Comparison of ENCODE assay signal across 28 mouse cellular contexts in the genomic region with DNA sequence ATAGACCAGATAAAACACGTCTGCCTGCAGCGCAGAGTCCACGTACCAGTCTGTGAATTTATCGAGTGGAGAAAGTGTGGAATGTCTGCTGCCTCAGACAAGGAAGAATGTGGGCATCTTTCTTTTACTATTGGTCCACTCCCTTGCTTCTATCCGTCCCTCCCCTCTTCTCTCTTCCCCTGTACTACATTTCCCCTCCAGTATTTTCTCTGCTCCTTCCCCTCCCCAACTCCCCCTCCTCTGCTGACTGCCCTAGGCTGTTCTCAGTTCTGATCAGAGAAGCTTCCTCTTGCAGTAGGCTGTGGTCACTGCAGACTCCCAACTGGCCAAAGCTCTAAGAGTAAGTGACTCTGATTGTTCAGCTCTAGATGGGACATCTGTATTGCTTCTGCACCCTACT.
A peak's percentile ranks its signal among the peaks of the same experiment; 100 is the strongest.
DNase-seq lines count a peak whose midpoint lies in the region; ATAC-seq and TF ChIP-seq lines count a peak whose summit lies in the region.
"Had no signal": no experiment of that assay in that cellular context is flagged by ENCODE, and none has a peak within 500 bp of the region (broad histone marks: within the 10 kb centered on the region; RNA-seq: fewer than 3 reads in every experiment).

No protein-coding gene starts in this region.

- H3K4me1 ChIP-seq in kidney, embryonic 16.5 days (ENCODE audit: insufficient read depth, low read length) = peaks cover 11% of the 10 kb centered on the region; the same call in 1 of the 2 replicates
- no peaks in the 10 kb centered on the region for H3K4me1 ChIP-seq in intestine, postnatal 0 days (replicated peaks; ENCODE audit: control insufficient read depth, insufficient read depth, low read length)
- H3K4me1 ChIP-seq: embryonic facial prominence, embryonic 13.5 days; forebrain, embryonic 15.5 days; heart, embryonic 15.5 days had no signal

- H3K27me3 ChIP-seq in kidney, embryonic 16.5 days (ENCODE audit: insufficient read depth, low read length) = no peaks in the 10 kb centered on the region
- no peaks in the 10 kb centered on the region for H3K27me3 ChIP-seq in intestine, postnatal 0 days (replicated peaks; ENCODE audit: control insufficient read depth, insufficient read depth, low read length)
- H3K27me3 ChIP-seq: embryonic facial prominence, embryonic 13.5 days; forebrain, embryonic 12.5 days; forebrain, embryonic 15.5 days; heart, embryonic 15.5 days had no signal

- ATAC-seq in kidney, embryonic 16.5 days (ENCODE audit: low FRiP score, low TSS enrichment) = peak; percentile 51; the same call in 1 of the 2 replicates
- peak; percentile 53 for ATAC-seq in common myeloid progenitor, adult 5-6 weeks (replicated peaks; ENCODE audit: low read depth, poor library complexity, severe bottlenecking)
- ATAC-seq in megakaryocyte, adult 5-6 weeks (ENCODE audit: poor library complexity, severe bottlenecking) = peak; percentile 27; the same call in 1 of the 2 replicates
- ATAC-seq in intestine, postnatal 0 days = no peak
- no peak for ATAC-seq in inflammation-experienced regulatory T-cells, adult 6 months
- ATAC-seq: activated CD4-positive, CD25-positive, alpha-beta regulatory T cell, adult 4 months; CD4-positive, CD25-positive, alpha-beta regulatory T cell, adult 4 months; forebrain, embryonic 15.5 days; hindbrain, embryonic 16.5 days had no signal

- no peaks in the 10 kb centered on the region for H3K9me3 ChIP-seq in kidney, embryonic 16.5 days (ENCODE audit: low read length)
- no peaks in the 10 kb centered on the region for H3K9me3 ChIP-seq in intestine, postnatal 0 days (ENCODE audit: control insufficient read depth)
- H3K9me3 ChIP-seq: forebrain, embryonic 12.5 days; forebrain, embryonic 15.5 days; heart, embryonic 15.5 days; hindbrain, embryonic 13.5 days had no signal

- 35% methylated on average over 5 of the region's 5 CpGs for WGBS in kidney, embryonic 16.5 days
- WGBS in intestine, postnatal 0 days = 62% methylated on average over 5 of the region's 5 CpGs

- no peak for TF ChIP-seq CTCF in intestine, postnatal 0 days (IDR thresholded peaks at IDR 0.05; ENCODE audit: low read depth)

- H3K9ac ChIP-seq in kidney, embryonic 16.5 days (replicated peaks; ENCODE audit: low read length) = no peak overlapping the region
- no peak overlapping the region for H3K9ac ChIP-seq in intestine, postnatal 0 days (ENCODE audit: low read depth, low read length)
- H3K9ac ChIP-seq: embryonic facial prominence, embryonic 13.5 days; forebrain, embryonic 12.5 days; forebrain, embryonic 15.5 days; heart, embryonic 15.5 days; hindbrain, embryonic 13.5 days had no signal

- H3K4me2 ChIP-seq in kidney, embryonic 16.5 days (replicated peaks; ENCODE audit: low read depth, low read length) = no peak overlapping the region
- H3K4me2 ChIP-seq in intestine, postnatal 0 days (replicated peaks; ENCODE audit: low read depth) = no peak overlapping the region
- H3K4me2 ChIP-seq: embryonic facial prominence, embryonic 13.5 days; forebrain, embryonic 12.5 days; forebrain, embryonic 15.5 days; heart, embryonic 11.5 days; heart, embryonic 15.5 days; hindbrain, embryonic 13.5 days had no signal

- no peak overlapping the region for H3K4me3 ChIP-seq in kidney, embryonic 16.5 days (ENCODE audit: low read length)
- no peak overlapping the region for H3K4me3 ChIP-seq in intestine, postnatal 0 days (ENCODE audit: low read depth, low read length)
- H3K4me3 ChIP-seq: embryonic facial prominence, embryonic 10.5 days; embryonic facial prominence, embryonic 13.5 days; erythroblast, embryonic 14.5 days; forebrain, embryonic 12.5 days; forebrain, embryonic 15.5 days; heart, embryonic 15.5 days; hindbrain, embryonic 10.5 days; hindbrain, embryonic 13.5 days had no signal

- no peak for DNase-seq in kidney, postnatal 25 days
- DNase-seq: adrenal gland, adult 8-10 months; adrenal gland, postnatal 36 days; cerebellum, adult 11 months; cerebellum, adult 2 months; cerebellum, adult 9-11 months; cerebellum, postnatal 25 days; embryo, embryonic 11 days; gastrocnemius, postnatal 25 days; heart, postnatal 10 days; heart, postnatal 36 days had no signal

- no peaks in the 10 kb centered on the region for H3K36me3 ChIP-seq in kidney, embryonic 16.5 days (ENCODE audit: insufficient read depth, low read length)
- no peaks in the 10 kb centered on the region for H3K36me3 ChIP-seq in intestine, postnatal 0 days (ENCODE audit: control insufficient read depth, insufficient read depth)
- H3K36me3 ChIP-seq: embryonic facial prominence, embryonic 10.5 days; embryonic facial prominence, embryonic 13.5 days; forebrain, embryonic 12.5 days; forebrain, embryonic 15.5 days; heart, embryonic 15.5 days; hindbrain, embryonic 10.5 days; hindbrain, embryonic 13.5 days had no signal

- no peak overlapping the region for H3K27ac ChIP-seq in kidney, embryonic 16.5 days (ENCODE audit: low read length)
- H3K27ac ChIP-seq in intestine, postnatal 0 days (ENCODE audit: low read depth, low read length) = no peak overlapping the region
- H3K27ac ChIP-seq: embryonic facial prominence, embryonic 10.5 days; embryonic facial prominence, embryonic 13.5 days; forebrain, embryonic 12.5 days; forebrain, embryonic 15.5 days; heart, embryonic 15.5 days; hindbrain, embryonic 10.5 days; hindbrain, embryonic 13.5 days had no signal

Comparison
In these comparisons a context has a peak if more than half of its experiments do, and no peak if none do; other contexts are left out.
1. ATAC-seq: peak in kidney, embryonic 16.5 days (single experiment), common myeloid progenitor, adult 5-6 weeks (single experiment) and megakaryocyte, adult 5-6 weeks (single experiment); none in intestine, postnatal 0 days (single experiment) and inflammation-experienced regulatory T-cells, adult 6 months (single experiment).